Mouse (Mus musculus): ENCODE measurements at regions not wholly inside any gene's neighbourhood (a gene's known extent, or its start where the extent isn't known, plus 50 kb on each side); places are given as distances from the start of the nearest gene placed in this dataset.

- DNase-seq, result no peak
Measured at GRCm38 (mm10) chr9:52839996-52840395, 160.4 kb upstream of the AI593442 start.

- DNase-seq, result no peak
Measured at GRCm38 (mm10) chr9:52836151-52836630, 156.6 kb upstream of the AI593442 start.

GRCm38 (mm10) chr9:52835481-52836150 lies 156.0 kb upstream of the AI593442 start:
- DNase-seq, result no peak

- no peak for DNase-seq
Measured at GRCm38 (mm10) chr9:52826781-52827180, 147.2 kb upstream of the AI593442 start.

GRCm38 (mm10) chr9:52816309-52816708 lies 136.7 kb upstream of the AI593442 start:
- DNase-seq, result no peak

- DNase-seq, result no peak
Measured at GRCm38 (mm10) chr9:52802969-52803368, 123.4 kb upstream of the AI593442 start.

GRCm38 (mm10) chr9:52801801-52802200 lies 122.2 kb upstream of the AI593442 start:
- no peak for DNase-seq

GRCm38 (mm10) chr9:52800476-52800875 lies 120.9 kb upstream of the AI593442 start:
- DNase-seq, result no peak

GRCm38 (mm10) chr9:52792596-52792995 lies 113.0 kb upstream of the AI593442 start:
- DNase-seq, result peak; percentile 64

GRCm38 (mm10) chr9:52782520-52782919 lies 102.9 kb upstream of the AI593442 start:
- DNase-seq, result no peak

GRCm38 (mm10) chr9:52776542-52776941 lies 97.0 kb upstream of the AI593442 start:
- no peak for DNase-seq

GRCm38 (mm10) chr9:52775232-52775631 lies 95.7 kb upstream of the AI593442 start:
- no peak for DNase-seq

- DNase-seq, result no peak
Measured at GRCm38 (mm10) chr9:52768056-52768455, 88.5 kb upstream of the AI593442 start.

GRCm38 (mm10) chr9:52765809-52766208 lies 86.2 kb upstream of the AI593442 start:
- no peak for DNase-seq

- peak; percentile 83 for DNase-seq
Measured at GRCm38 (mm10) chr9:52762836-52763235, 83.3 kb upstream of the AI593442 start.

- no peak for DNase-seq
Measured at GRCm38 (mm10) chr9:52761257-52761656, 81.7 kb upstream of the AI593442 start.

- peak; percentile 46 for DNase-seq
Measured at GRCm38 (mm10) chr9:52748366-52748765, 68.8 kb upstream of the AI593442 start.

- DNase-seq, result peak; percentile 38
Measured at GRCm38 (mm10) chr9:52738560-52739100, 59.0 kb upstream of the AI593442 start.

Data from right cerebral cortex, adult 18-20 months (tissue).